Mouse (Mus musculus): ENCODE results near the gene Cntf. TPM values are rescaled to one million over a fixed set of nuclear protein-coding genes. Genes with fewer than 3 reads are reported as not detected.

Gene Cntf
- 1 to 10 TPM; 1.5 to 3.4 TPM for total RNA-seq (2021)
- long read RNA-seq, experiment 1, partial matches to known transcripts = 0 of 3 reads
- long read RNA-seq, experiment 1, other reads (novel, unspliced or antisense) = 0 of 3 reads
- long read RNA-seq, experiment 2, partial matches to known transcripts = 0 of 1 reads
- long read RNA-seq, experiment 2, other reads (novel, unspliced or antisense) = 0 of 1 reads

- intact Hi-C loops (cut with DNase I) = no loop called here
- no peak for DNase-seq
Observed at GRCm38 (mm10) chr19:12765308-12765707, at the start of gene Cntf. Cntf (minus strand) TSS chr19:12765632.

GRCm38 (mm10) chr19:12813883-12814282 lies 48.5 kb upstream of the Cntf start:
- intact Hi-C loops (cut with DNase I) = no loop called here
- DNase-seq = no peak

GRCm38 (mm10) chr19:12812644-12813364 lies 47.4 kb upstream of the Cntf start:
- intact Hi-C loops (cut with DNase I) = no loop called here
- no peak for DNase-seq

GRCm38 (mm10) chr19:12806214-12806613 lies 40.8 kb upstream of the Cntf start:
- intact Hi-C loops (cut with DNase I) = loop anchor here (5.0 kb wide), 1 partner anchor 284 kb away; no protein-coding TSS in a partner anchor
- DNase-seq = no peak

GRCm38 (mm10) chr19:12805730-12806129 lies 40.3 kb upstream of the Cntf start:
- intact Hi-C loops (cut with DNase I) = loop anchor here (5.0 kb wide), 1 partner anchor 283 kb away; no protein-coding TSS in a partner anchor
- DNase-seq = no peak

- intact Hi-C loops (cut with DNase I) = no loop called here
- no peak for DNase-seq
Observed at GRCm38 (mm10) chr19:12804237-12804636, 38.8 kb upstream of the Cntf start.

- DNase-seq = no peak
- intact Hi-C loops (cut with DNase I) = no loop called here
Observed at GRCm38 (mm10) chr19:12802830-12803229, 37.4 kb upstream of the Cntf start.

GRCm38 (mm10) chr19:12801046-12801445 lies 35.6 kb upstream of the Cntf start:
- DNase-seq = no peak
- intact Hi-C loops (cut with DNase I) = no loop called here

- intact Hi-C loops (cut with DNase I) = no loop called here
- DNase-seq = no peak
Observed at GRCm38 (mm10) chr19:12800621-12801020, 35.2 kb upstream of the Cntf start.

GRCm38 (mm10) chr19:12799081-12799480 lies 33.6 kb upstream of the Cntf start:
- DNase-seq = no peak
- intact Hi-C loops (cut with DNase I) = loop anchor here (10.0 kb wide), 2 partner anchors 204 to 784 kb away; partner anchors contain the start of gene Gm4952

GRCm38 (mm10) chr19:12798404-12798803 lies 33.0 kb upstream of the Cntf start:
- DNase-seq = no peak
- intact Hi-C loops (cut with DNase I) = loop anchor here (10.0 kb wide), 2 partner anchors 204 to 784 kb away; partner anchors contain the start of gene Gm4952

GRCm38 (mm10) chr19:12797071-12797470 lies 31.6 kb upstream of the Cntf start:
- no peak for DNase-seq

GRCm38 (mm10) chr19:12796328-12796931 lies 31.0 kb upstream of the Cntf start:
- intact Hi-C loops (cut with DNase I) = loop anchor here (2.0 to 10.0 kb wide), 3 partner anchors 74 to 782 kb away; partner anchors contain the start of gene Gm4952
- DNase-seq = peak in 1 of 2 experiments; percentile 70

More at GRCm38 (mm10) chr19:12797071-12797470, 31.6 kb upstream of the Cntf start:
- intact Hi-C loops (cut with DNase I) = loop anchor here (2.0 to 10.0 kb wide), 3 partner anchors 74 to 782 kb away; partner anchors contain the start of gene Gm4952

- intact Hi-C loops (cut with DNase I) = loop anchor here (2.0 to 10.0 kb wide), 3 partner anchors 73 to 781 kb away; partner anchors contain the start of gene Gm4952
Observed at GRCm38 (mm10) chr19:12795511-12796327, 30.3 kb upstream of the Cntf start, which contains the start of the genes Zfp91 and Lpxn. Zfp91 (minus strand) TSS chr19:12796126. Lpxn (plus strand) TSS chr19:12796193.

GRCm38 (mm10) chr19:12795110-12795509 lies 29.7 kb upstream of the Cntf start:
- intact Hi-C loops (cut with DNase I) = loop anchor here (10.0 kb wide), 2 partner anchors 200 to 780 kb away; partner anchors contain the start of gene Gm4952
- no peak for DNase-seq

More at GRCm38 (mm10) chr19:12795511-12796327, 30.3 kb upstream of the Cntf start, which contains the start of the genes Zfp91 and Lpxn:
- DNase-seq = peak; percentile 89 to 96

- peak; percentile 90 to 93 for DNase-seq
- intact Hi-C loops (cut with DNase I) = loop anchor here (10.0 kb wide), 2 partner anchors 200 to 780 kb away; partner anchors contain the start of gene Gm4952
Observed at GRCm38 (mm10) chr19:12794056-12795044, 28.9 kb upstream of the Cntf start.

GRCm38 (mm10) chr19:12792374-12792773 lies 26.9 kb upstream of the Cntf start:
- intact Hi-C loops (cut with DNase I) = loop anchor here (10.0 kb wide), 2 partner anchors 198 to 778 kb away; partner anchors contain the start of gene Gm4952
- no peak for DNase-seq

- intact Hi-C loops (cut with DNase I) = no loop called here
- no peak for DNase-seq
Observed at GRCm38 (mm10) chr19:12787721-12788120, 22.3 kb upstream of the Cntf start.
